Mouse (Mus musculus) gastrocnemius, adult 18-20 months (tissue): Measurements from ENCODE around the gene Nudt5. TPM values are rescaled to one million over a fixed set of nuclear protein-coding genes. Genes with fewer than 3 reads are reported as not detected.

Experiments used
- DNase-seq: peaks from one replicate; pipeline ENCODE4 v3.0.0; 2021; ENCODE audit warnings: low spot score
- long read RNA-seq, 2 experiments: library from polyadenylated mRNA; stranded (forward); transcript quantifications; one replicate each; pipeline ENCODE4 v2.0.0; 2021
- total RNA-seq, 2 experiments: library from RNA; stranded (reverse); gene quantifications; 2 replicates each; pipeline ENCODE4 v1.2.3; 2021

Nudt5 gene
- 1 to 10 TPM; 3.2 to 3.3 TPM for total RNA-seq
- long read RNA-seq, experiment 1, partial matches to known transcripts, result 0 of 3 reads
- long read RNA-seq, experiment 1, other reads (novel, unspliced or antisense), result 3 of 3 reads
- long read RNA-seq, experiment 2, partial matches to known transcripts, result 0 of 2 reads
- long read RNA-seq, experiment 2, other reads (novel, unspliced or antisense), result 2 of 2 reads

DNA sequence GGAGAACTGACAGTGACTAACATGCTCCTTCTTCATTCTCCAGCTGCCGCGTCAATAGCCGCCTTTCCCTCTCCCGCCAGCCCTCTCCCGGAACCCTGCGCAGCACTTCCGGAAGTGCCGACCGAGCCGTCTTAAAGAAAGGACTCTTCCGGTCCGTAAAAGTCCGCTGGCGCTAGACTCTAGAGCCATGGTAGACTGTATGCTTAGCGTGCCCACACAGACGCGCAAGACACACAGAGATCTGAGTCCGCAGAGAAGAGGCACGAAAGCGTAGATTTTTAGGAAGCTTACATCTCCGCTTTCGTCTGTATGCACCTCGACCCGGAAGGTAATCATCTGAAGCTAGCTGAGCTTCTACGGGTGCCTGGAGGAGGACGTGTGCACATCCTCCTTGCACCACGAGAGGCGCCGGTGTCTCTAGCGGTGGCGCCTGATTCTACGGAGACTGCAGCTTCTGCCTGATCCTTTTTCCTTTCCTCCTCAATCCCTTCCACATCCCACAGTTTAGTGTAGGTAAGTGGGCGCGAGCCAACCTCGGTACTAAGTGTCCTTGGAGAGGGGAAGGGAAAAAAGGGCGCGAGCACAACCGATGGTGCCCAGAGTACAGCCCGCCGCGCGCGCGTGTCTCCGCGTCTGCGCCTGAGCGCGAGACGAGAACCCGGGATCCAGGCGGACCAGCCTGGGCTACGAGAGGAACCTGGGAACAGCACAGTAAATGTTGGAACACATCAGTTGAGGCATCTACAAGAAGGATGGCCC is at the start of gene Nudt5, which contains the start of gene Cdc123:
Gene Nudt5 (plus strand): TSS at position 147 of the 759 bp plus-strand sequence.
Gene Cdc123 (minus strand): TSS at position 292 of the 759 bp plus-strand sequence.
- DNase-seq, result peak; percentile 89

DNA sequence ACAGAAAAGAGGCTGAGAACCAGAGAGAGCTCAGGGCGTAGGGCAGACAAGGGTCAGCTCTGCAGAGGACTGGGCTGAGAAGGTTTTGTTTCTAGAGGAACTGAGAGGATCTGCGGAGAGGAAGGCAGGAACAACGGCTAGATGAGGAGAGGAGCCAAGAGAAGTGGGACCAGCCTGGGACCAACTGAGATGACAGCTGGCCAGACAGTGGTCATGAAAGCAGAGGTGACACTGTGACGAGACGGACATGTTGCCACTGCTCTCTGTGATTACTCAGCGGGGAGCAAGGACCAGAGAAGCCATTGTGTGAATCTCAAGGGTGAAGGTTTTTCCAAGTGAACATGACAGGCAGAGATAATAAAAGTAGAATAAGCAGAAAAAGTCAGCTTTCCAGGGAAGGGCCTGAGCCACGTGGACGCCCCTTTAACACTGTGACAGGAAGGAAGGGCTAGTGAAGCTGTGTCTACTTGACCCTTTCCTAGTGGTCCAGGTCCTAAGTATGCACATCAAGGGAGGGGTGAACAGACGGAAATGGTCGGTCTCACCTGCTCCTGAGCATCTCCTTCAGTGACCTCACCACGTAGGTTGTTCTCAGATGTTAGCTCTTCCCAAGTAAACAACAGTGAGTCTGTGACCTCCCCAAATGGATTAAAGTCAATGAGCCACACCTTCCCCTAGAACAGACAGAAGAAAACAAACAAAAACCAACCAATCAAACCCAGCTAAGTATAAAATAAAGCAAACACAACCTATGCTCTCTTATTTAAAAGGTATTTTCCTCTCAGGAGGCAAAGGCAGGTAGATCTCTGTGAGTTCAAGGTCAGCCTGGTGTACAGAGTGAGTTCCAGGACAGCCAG is 46.8 kb upstream of the Nudt5 start:
- DNase-seq, result no peak

DNA sequence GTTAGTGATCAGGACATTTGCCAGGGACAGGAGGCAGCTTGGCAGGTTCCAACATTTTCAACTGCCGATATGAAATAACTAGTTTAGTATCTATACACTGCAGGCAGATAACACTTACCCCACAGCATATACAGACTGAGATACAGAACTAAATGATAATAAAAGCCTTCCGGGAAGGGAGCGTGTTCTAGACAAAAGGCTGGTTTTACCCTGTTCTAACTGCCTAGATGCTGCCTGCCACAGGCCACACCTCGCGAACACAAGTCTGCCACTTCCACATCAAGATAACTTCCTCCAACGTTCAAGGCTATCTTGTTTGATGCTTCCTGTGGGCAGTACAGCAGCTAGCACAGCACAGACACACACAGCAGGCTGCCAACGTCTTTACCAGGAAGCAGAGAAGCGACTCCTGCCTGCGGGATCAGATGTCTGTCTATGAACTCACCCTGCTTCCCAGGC is 43.6 kb upstream of the Nudt5 start:
- no peak for DNase-seq

DNA sequence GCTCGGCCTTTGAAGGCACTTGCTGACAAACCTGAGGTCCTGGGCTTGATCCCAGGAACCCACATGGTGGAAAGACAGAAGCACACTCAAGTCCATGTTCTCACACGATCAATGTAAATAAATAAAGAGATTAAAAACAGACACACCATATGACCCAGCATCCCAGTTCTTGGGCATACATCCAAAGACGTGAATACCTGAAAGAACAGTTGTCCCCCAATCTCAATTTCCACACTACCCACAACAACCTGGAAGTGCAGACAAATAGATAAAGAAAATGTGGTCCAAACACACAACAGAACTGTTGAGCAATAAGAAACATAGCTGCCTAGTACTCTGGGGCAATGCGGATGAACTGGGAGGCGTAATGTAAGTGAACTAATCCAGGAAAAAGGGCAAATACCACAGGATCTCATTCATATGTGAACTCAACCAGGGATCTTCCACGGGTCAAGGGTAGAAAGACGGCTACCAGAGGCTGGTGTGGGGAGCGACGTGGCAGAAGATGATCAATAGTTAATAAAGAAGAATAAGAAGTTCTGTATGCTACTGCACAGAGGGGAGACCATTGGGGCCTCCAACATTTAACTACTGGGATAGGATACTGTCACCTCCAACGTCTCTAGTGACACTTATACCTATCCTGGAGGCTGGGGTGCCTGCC is 42.8 kb upstream of the Nudt5 start:
- DNase-seq, result no peak

DNA sequence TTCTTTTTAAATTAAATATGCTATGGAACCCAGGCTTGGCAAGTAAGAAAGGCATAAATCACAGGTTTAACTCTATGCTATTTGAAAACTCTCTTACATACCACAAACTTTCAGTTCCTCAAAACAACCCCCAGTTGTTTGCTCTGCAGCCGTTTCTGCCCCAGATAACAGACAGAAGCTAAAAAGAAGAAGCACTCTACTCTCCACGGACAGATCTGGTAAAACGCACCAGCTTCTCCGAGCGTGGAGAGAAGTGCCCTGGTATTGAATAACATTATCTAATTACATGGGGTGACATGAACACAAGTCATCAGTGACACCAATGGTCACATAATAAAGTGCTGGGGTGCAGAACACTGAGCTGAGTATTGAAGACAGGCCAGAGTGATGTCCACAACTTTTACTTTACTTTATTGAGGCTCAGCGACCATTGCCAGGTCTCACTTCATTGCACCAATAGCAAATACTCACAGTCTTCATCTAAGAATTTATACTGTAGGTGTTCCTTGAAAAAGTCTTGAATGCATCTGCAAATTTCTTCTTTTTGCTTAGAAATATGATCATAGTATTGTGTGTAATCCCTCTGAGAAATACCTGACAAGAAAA is 40.3 kb upstream of the Nudt5 start:
- DNase-seq, result no peak

DNA sequence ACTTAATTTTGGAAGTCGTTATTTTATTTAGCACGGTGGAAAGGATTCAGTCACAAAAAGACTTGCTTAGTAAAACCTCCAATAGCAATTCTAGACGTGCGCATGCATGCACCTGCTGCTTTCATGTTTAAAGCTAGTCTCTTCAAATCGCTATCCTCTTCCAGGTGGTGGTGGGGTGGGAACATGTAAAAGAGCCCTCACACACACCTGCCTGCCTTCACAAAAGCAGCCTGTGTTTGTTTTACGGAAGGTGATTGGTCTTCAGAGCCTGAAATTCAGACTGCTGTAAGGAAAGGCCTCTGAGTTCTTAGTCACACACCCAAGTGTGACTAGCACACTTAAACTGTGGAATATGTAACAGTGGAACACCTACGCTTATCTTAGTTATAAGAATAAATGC is 39.6 kb upstream of the Nudt5 start:
- no peak for DNase-seq

DNA sequence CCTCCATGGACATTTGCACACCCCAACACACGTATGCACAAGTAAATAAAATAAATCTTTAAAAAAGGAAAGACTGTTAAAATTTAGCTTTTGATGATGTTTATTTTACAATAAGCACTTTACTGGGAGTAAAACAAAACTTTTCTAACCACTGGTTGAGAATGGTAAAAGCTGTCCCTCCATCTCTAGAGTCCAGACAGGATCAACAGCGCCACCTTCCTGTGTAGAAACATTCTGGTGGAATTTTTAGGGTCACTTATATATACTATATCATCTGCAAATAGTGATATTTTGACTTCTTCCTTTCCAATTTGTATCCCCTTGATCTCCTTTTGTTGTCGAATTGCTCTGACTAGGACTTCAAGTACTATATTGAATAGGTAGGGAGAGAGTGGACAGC is 38.6 kb upstream of the Nudt5 start:
- peak; percentile 21 for DNase-seq

DNA sequence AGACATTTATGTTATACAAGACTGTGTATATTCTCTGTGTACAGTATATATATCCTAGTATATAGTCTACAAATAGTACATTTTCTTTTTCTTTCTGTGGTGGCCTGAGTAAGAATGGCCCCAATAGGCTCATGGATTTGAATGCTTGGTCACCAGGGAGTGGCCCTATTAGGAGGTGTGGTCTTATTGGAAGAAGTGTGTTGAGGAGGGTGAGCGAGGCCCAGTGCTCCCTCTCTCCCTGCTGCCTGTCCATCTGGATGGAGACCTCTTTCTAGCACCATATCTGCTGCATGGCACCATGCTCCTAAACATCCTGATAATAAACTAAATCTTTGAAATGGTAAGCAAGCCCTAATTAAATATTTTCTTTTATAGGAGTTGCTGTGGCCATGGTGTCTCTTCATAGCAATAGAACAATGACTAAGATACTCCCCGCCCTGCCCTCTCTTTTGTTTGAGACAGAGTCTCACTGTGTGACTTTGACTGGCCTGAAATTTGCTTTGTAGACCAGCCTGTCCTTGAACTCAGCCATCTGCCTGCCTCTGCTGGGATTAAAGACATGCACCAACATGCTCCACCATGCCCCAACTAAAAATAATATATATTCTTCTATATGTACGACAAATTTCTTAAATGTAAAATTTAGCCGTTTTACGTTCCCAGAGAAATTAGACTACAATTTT is 34.6 kb upstream of the Nudt5 start:
- DNase-seq, result no peak

DNA sequence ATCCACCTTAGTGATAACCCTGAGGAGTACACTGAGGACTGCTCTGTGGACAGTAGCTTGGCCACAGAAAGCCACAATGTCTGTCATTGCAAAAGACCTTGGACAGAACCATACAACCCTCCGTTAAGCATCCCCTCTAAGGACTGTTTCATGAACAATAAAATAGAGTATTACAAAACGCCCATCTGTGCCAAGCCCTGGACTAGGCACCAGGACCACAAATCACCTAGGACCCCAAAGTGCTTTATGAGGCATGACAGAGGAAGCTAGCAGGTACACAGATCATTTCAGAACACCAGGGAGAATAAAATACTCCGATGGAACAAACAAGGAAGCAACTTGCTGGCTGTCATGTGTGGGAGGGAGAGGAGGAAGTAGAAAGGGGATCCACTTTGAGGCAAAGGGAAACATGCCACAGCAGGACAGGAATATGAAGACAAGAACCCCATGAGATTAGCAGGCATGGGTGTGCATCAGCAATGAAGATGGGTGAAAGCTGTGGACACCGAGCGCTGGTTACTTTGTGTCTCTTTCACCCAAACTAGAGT is 33.5 kb upstream of the Nudt5 start:
- DNase-seq, result no peak

DNA sequence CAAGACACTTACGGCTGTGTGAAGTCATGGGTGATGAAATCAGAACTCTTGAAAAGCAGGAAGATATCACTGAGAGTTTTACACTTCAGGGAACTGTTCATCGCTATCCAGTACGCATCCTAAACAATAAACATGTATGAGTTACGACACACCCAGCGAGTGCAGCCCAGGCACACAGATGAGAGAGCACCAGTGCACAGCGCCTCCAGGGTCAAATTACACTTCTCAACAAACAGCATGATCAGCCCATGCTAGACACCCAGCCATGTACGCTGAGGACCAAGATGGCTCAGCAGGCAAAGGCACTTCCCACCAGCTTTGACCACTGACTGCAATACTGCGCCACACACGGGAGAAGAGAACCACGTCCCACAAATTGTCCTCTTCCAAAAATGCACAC is 23.6 kb upstream of the Nudt5 start:
- DNase-seq, result no peak

DNA sequence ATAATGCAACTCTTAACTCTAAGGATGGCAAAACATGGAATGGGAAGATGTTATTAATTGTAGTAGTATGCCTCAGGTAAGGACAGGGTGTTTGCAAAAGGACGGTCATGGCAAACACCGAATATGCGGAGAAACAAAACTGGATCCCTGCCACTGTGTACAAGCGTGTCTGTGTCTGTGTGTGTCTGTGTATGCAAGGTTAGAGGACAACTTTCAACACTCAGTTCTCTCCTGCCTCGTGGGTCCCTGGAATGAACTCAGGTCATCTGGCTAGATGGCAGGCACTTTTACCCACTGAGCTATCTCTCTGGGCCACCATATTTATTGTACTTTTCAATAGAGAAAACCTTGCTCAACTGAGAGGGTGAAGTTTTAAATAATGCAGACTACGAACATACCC is 22.4 kb upstream of the Nudt5 start:
- no peak for DNase-seq

DNA sequence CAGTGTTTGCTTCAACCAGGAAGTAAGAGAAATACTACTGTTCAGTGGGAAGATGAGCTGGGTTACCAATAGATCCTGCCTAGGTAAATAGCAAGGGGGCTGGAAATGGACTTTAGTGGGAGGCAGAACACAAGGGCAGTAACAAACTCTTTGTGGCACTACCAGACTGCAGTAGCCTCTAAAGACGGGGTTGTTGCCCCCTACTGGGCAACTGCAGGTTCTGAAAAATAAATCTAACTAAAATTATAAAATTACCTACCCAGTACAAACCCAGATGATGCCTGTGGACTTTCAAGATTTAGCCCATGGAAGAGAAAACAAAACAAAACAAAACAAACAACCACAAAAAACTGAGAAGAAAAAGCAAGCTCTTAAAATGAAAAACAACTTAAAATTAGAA is 20.6 kb upstream of the Nudt5 start:
- DNase-seq, result no peak

DNA sequence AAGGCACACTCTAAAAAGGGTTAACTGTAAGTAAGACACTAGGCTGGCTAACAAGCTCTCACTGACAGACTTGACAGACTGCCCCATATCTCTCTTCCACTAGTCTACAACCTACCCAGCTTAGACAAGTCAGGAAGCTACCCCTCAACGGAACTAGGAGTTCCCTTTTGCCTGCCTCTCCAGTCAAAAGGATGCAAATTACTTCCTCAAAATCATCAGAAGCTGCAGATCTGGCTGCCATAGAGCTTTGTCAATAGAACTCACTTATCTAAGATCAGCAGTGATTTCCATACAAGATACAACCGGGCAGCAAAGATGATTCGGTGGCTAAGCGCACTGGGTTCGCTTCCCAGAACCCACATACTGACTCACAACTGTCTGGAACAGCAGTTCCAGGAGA is 20.1 kb upstream of the Nudt5 start:
- no peak for DNase-seq

DNA sequence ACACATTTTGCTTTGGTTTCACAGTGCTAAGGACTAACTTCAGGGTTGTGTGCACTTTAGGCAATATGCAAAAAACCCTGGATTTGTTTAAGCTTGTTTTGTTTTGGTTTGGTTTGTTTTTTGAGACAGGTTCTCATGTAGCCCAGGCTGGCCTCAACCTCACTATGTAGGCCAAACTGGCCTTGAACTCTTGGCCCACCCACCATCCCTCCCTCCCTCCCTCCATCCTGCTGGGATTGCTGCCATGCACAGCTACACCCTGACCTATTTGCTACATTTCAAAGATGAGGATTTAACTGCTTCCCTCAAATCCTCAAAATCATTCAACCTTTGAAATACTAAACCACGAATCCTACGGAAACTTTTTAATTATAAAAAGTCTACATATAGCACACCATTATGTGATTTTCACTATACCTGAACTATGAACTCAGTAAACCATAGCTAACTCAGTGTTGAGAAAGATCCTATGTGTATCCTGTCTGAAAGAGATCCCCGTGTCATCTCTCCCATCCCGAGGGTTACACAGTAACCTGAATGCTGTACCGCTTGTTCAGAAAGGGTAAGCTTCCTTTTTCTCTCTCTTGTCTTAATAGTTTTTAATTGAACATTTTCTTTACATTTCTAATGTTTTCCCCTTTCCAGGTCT is 19.4 kb upstream of the Nudt5 start:
- no peak for DNase-seq

DNA sequence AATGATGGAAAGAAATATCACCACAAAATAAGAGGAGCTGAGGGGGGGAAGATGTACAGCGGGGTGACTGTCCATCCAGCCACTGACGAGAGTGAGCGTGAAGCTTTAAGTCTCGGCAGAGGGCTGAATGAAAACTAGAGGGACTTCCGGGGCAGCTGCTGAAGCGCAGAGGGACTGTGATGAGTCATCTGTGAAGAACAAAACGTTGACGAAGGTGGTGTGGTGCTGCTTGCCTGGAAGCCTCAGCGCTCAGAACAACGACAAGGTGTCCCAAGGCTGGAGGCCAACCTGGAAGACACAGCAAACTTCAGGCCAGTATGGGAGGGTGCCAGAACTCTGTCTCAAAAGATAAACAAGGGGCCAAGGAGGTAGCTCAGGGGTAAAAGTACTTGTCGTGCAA is 4.0 kb upstream of the Nudt5 start:
- DNase-seq, result no peak

DNA sequence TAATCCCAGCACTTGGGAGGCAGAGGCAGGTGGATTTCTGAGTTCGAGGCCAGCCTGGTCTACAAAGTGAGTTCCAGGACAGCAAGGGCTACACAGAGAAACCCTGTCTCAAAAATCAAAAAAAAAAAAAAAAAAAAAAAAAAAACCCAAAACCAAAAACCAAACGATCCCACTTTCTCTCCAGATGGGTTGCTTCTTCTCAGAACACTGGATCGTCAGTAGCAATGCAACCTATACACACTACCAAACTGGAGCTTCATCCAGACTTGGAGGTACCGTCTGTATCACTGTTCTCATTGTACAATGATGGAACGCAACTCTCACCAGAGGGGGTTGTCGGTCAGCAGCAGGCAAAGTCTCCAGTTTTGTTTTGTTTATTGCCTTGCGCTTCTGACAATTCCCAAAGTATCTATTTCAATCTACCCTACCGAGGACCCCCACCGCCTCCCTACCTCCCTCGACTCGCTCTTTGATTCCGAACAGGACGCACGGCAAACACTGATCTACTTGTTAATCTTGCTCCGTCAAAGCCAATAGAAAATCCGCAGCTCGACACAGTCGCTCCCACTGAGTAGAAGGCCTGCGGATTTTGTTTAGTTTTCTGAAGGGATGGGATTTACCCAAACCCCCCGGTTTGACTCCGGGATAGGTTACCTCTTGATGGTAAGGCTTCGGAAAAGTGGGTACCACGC is 492 bp upstream of the Nudt5 start:
- DNase-seq, result no peak

DNA sequence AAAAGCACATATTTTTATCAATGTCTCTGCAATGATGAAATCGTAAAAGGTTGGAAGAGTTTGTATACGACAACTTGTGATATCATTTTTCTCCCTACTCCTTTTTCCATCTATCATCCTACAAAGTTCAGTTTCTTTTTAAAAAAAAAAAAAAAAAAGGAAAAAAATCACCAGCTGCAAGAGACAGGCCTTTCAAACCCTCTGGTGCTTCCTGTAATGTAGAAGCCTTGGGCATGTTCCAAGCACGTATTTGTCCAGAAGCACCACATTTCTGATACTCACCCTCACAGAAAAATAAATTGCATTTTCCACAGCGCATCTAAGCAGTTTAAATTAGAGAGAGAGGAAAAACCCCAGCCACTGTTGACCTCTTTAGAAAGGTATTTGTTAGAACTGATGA is 1.0 kb downstream of the Nudt5 start:
- DNase-seq, result no peak

DNA sequence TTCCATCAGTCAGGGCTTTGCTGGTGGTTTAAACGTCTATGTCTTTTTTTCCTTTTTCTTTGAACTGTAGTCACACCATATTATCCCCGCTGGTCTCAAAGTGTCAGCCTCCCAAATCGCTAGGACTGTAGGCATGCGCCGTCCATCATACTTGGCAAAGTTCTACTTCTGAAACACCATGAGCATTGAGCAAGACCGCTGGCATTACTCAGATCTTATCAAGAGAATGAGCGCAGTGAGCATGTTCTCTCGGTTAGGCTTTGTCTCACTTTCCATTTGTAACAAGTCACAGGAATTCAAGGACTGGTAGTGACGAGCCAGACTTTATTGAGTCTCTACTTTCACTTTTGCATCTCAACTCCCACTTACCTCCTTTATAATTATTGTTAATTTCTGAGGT is 6.3 kb downstream of the Nudt5 start:
- DNase-seq, result no peak

DNA sequence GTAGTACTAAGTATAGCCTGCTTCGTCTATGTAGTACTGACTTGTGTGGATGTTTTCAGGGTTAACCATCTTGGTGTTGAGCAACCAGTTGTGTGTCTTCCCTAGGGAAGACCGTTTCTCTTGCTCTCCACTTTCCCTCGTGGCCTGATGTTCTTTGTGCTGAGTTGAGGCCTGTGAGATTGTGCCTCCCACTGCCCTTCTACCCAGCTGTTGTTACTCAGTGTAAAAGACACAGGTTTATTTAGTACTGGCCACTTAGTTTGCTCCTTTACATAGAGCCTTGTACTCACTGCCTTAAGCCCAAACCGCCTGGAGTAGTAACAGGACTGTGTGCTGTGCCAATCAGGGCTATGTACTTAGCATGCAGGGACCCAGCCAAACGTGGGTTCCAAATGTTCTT is 7.0 kb downstream of the Nudt5 start:
- no peak for DNase-seq
